Mouse (Mus musculus) limb, embryonic 12.5 days (tissue): ENCODE data around the gene Ncf2. TPM values are rescaled to one million over a fixed set of nuclear protein-coding genes. Genes with fewer than 3 reads are reported as not detected.
A peak's percentile ranks its signal among the peaks of the same experiment; 100 is the strongest.

Experiments used
- ATAC-seq: fragments of 200-750 bp; cut with Nextera tagmentation; 2 replicates; pipeline ENCODE4 v1.8.0; 2017; ENCODE audit warnings: low read depth, moderate TSS enrichment; ENCODE audit not compliant: insufficient number of reproducible peaks, insufficient read depth, low FRiP score, low TSS enrichment
- H3K27ac ChIP-seq: fragments of 300-500 bp; sonication (generic); 2 replicates; pipeline ENCODE4 v1.5.1; 2016; ENCODE audit warnings: mild to moderate bottlenecking, moderate library complexity
- H3K27me3 ChIP-seq: fragments of 300-500 bp; sonication (generic); 2 replicates; pipeline ENCODE4 v1.6.1; 2016; ENCODE audit warnings: mild to moderate bottlenecking, moderate library complexity
- H3K36me3 ChIP-seq: fragments of 300-500 bp; sonication (generic); 2 replicates; pipeline ENCODE4 v1.6.1; 2016; ENCODE audit warnings: mild to moderate bottlenecking, moderate library complexity
- H3K4me1 ChIP-seq: fragments of 300-500 bp; sonication (generic); replicated peaks from 2 replicates; pipeline ENCODE4 v1.6.1; 2016
- H3K4me2 ChIP-seq: fragments of 300-500 bp; sonication (generic); 2 replicates; pipeline ENCODE4 v1.6.1; 2016; ENCODE audit warnings: mild to moderate bottlenecking, moderate library complexity
- H3K4me3 ChIP-seq: fragments of 300-500 bp; sonication (generic); replicated peaks from 2 replicates; pipeline ENCODE4 v1.5.1; 2016; ENCODE audit warnings: mild to moderate bottlenecking
- H3K9ac ChIP-seq: fragments of 300-500 bp; sonication (generic); replicated peaks from 2 replicates; pipeline ENCODE4 v1.6.1; 2016; ENCODE audit warnings: mild to moderate bottlenecking, moderate library complexity
- H3K9me3 ChIP-seq: fragments of 300-500 bp; sonication (generic); 2 replicates; pipeline ENCODE4 v1.6.1; 2016; ENCODE audit warnings: mild to moderate bottlenecking, moderate library complexity
- WGBS: fragments of 180-500 bp; shearing (Covaris S2); methylation state at CpG from one replicate; pipeline ENCODE4 v1.1.7; 2016; 5-methylcytosine and 5-hydroxymethylcytosine counted together
- polyA plus RNA-seq: library from polyadenylated mRNA; unstranded; fragments of >200 nt; fragmentation: Nextera tagmentation; extraction: Ambion mirVana; gene quantifications from 2 replicates; pipeline ENCODE4 v1.2.1, GENCODE M21; 2016

Gene Ncf2
- polyA plus RNA-seq, 1 experiment from 2014 or later, result 1.9 TPM

DNA sequence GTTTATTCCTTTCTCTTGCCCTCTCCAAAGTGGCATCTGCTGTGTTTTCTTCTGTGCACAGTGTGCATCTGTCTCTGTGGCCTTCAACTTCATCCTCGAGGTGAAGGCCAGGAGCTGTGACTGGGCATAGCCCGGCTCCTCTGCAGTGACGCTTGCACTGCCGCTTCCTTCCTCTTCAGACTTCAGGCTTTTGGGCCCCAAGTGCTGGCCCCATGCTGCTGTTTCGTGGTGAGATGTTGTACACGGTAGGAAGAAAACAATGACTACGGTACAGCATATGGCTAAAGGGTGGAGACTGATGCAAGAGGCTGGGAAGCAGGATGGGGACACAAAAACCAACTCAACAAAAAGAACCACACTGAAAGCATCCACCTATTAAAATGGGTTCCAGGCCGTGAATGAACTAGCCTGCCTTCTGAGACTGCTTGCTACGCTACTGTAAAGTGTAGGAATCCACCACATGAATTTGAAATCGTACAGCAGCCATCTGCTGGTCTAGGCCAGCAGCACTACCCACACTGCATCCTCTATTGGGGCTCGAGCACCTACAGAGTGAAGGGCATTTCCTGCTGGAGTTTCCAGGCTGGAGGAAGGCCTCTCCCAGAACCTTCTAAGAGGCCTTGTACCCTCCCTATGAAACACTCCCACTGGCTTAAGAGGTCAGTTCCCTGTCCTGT is 38.2 kb downstream of the Ncf2 start:
- no peak for ATAC-seq
- no peaks in the 10 kb centered on the region for H3K27me3 ChIP-seq
- 88% methylated on average over 11 of the region's 11 CpGs for WGBS
- H3K9ac ChIP-seq, result no peak overlapping the region
- no peak overlapping the region for H3K4me2 ChIP-seq
- H3K36me3 ChIP-seq, result peaks cover 69% of the 10 kb centered on the region
- H3K4me1 ChIP-seq, result no peaks in the 10 kb centered on the region
- H3K9me3 ChIP-seq, result no peaks in the 10 kb centered on the region
- H3K4me3 ChIP-seq, result no peak overlapping the region
- H3K27ac ChIP-seq, result no peak overlapping the region

DNA sequence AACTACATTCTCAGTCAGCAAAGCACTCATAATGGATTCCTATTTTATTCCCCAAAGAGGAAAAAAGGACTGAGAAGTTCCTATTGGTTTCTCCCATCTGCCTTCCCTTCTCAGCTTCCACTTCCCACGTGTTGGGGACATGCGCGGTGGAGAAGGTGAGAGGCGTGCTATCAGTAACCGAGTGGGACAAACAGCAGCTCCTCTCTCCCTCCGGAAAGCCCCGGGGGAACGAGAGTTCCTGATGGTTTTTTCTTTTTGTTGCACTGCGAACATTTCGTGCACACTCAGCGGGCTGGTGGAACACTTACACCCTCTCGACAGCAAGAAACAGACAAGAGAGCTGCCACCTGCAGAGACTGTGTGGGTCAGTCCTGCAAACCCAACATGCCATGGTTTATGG is 38.8 kb downstream of the Ncf2 start:
- ATAC-seq, result no peak
- Histone ChIP-seq H3K4me3 (no peak overlapping the region), H3K9me3 (no peaks in the 10 kb centered on the region), H3K9ac (no peak overlapping the region), H3K27ac (no peak overlapping the region), H3K36me3 (peaks cover 76% of the 10 kb centered on the region), H3K4me2 (no peak overlapping the region), H3K27me3 (no peaks in the 10 kb centered on the region), H3K4me1 (no peaks in the 10 kb centered on the region)
- 95% methylated on average over 12 of the region's 12 CpGs for WGBS

GRCm38 (mm10) chr1:152840343-152840742 is 40.3 kb downstream of the Ncf2 start:
- Histone ChIP-seq H3K27ac (no peak overlapping the region), H3K9me3 (no peaks in the 10 kb centered on the region), H3K27me3 (no peaks in the 10 kb centered on the region), H3K36me3 (peaks cover 88% of the 10 kb centered on the region), H3K9ac (no peak overlapping the region), H3K4me3 (no peak overlapping the region), H3K4me2 (no peak overlapping the region), H3K4me1 (no peaks in the 10 kb centered on the region)
- WGBS, result 93% methylated on average over 3 of the region's 3 CpGs
- ATAC-seq, result no peak

DNA sequence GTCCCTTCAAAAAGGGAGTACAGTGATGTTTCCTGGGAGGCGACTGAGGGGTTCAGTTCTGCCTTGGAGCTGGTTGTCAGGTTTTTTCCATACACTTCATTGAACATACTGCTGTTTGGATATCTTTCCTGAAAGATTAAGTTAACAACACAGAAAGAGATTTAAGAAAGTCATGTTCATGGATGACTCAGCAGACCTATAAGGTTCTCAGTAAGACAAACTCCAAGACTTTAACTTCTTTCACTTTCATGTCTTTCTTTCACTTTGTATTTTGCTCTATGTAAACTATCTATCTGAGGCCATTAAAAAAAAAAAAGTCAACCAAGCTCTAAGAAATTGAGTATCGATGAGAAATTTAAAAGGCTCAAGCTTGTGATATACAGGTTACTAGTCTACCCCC is 41.1 kb downstream of the Ncf2 start:
- no peak overlapping the region for H3K9ac ChIP-seq
- H3K4me2 ChIP-seq, result no peak overlapping the region
- H3K4me1 ChIP-seq, result no peaks in the 10 kb centered on the region
- ATAC-seq, result no peak
- WGBS, result 96% methylated on average over 2 of the region's 2 CpGs
- no peaks in the 10 kb centered on the region for H3K27me3 ChIP-seq
- H3K27ac ChIP-seq, result no peak overlapping the region
- peaks cover 93% of the 10 kb centered on the region for H3K36me3 ChIP-seq
- H3K4me3 ChIP-seq, result no peak overlapping the region
- H3K9me3 ChIP-seq, result no peaks in the 10 kb centered on the region

DNA sequence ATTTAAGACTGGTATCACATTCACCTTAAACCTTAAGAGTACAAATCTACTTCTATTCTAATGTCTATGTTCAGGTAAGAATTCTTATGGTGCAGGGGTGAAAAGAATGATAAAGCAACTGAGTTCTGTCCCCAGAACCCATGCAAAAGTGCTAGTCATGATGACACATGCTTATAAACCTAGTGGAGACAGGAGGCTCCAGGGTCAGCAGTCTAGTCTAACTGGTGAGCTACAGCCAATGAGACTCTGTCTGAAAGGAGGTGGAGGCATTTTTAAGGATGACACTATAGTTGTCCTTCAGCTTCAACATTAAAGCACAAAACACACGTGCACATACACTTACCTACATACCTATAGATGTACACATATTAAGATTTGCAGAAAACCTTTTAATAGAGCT is 44.6 kb downstream of the Ncf2 start:
- H3K9me3 ChIP-seq, result no peaks in the 10 kb centered on the region
- H3K27ac ChIP-seq, result no peak overlapping the region
- H3K4me1 ChIP-seq, result no peaks in the 10 kb centered on the region
- no peak overlapping the region for H3K4me3 ChIP-seq
- ATAC-seq, result no peak
- WGBS, result 97% methylated on average over 1 of the region's 1 CpGs
- no peak overlapping the region for H3K9ac ChIP-seq
- no peak overlapping the region for H3K4me2 ChIP-seq
- no peaks in the 10 kb centered on the region for H3K27me3 ChIP-seq
- H3K36me3 ChIP-seq, result peaks cover 95% of the 10 kb centered on the region

- Histone ChIP-seq H3K27me3 (no peaks in the 10 kb centered on the region), H3K4me3 (no peak overlapping the region), H3K9me3 (no peaks in the 10 kb centered on the region), H3K4me2 (no peak overlapping the region), H3K4me1 (no peaks in the 10 kb centered on the region), H3K27ac (peak overlapping the region; percentile 41; the same call in 1 of the 2 replicates), H3K36me3 (peaks cover 91% of the 10 kb centered on the region), H3K9ac (no peak overlapping the region)
- no peak; the same call in 1 of the 2 replicates for ATAC-seq
- 70% methylated on average over 3 of the region's 3 CpGs for WGBS
Observed at GRCm38 (mm10) chr1:152845211-152845730, 45.3 kb downstream of the Ncf2 start.

GRCm38 (mm10) chr1:152846856-152847255 is 46.9 kb downstream of the Ncf2 start:
- H3K4me1 ChIP-seq, result no peaks in the 10 kb centered on the region
- ATAC-seq, result no peak
- H3K36me3 ChIP-seq, result peaks cover 88% of the 10 kb centered on the region
- H3K9me3 ChIP-seq, result no peaks in the 10 kb centered on the region
- H3K4me3 ChIP-seq, result no peak overlapping the region
- H3K4me2 ChIP-seq, result no peak overlapping the region
- no peak overlapping the region for H3K27ac ChIP-seq
- 90% methylated on average over 2 of the region's 2 CpGs for WGBS
- no peak overlapping the region for H3K9ac ChIP-seq
- H3K27me3 ChIP-seq, result no peaks in the 10 kb centered on the region

DNA sequence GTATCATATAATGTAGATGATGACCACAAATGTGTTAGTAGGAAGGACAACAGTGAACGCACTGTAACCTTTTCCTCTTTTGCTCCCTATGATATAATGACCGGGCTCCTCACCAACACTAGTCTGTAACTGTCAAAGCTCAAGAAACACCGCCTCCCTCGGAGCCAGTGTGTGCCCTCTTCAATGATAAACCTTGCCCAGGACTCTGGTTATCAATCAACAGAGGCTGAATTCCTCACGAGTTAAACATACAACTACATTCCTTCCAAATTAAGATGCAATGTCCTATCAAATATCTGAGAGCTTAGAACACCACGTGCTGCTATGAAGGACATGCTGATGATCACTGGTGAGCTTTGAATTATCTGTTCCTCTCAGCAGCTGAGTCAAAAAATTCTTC is 69.9 kb downstream of the Ncf2 start:
- 92% methylated on average over 6 of the region's 6 CpGs for WGBS
- no peak overlapping the region for H3K9ac ChIP-seq
- no peak overlapping the region for H3K4me2 ChIP-seq
- H3K27ac ChIP-seq, result no peak overlapping the region
- H3K9me3 ChIP-seq, result no peaks in the 10 kb centered on the region
- peaks cover 45% of the 10 kb centered on the region for H3K36me3 ChIP-seq
- no peak for ATAC-seq
- H3K27me3 ChIP-seq, result no peaks in the 10 kb centered on the region
- H3K4me1 ChIP-seq, result peaks cover 4% of the 10 kb centered on the region; the same call in 1 of the 2 replicates
- no peak overlapping the region for H3K4me3 ChIP-seq

GRCm38 (mm10) chr1:152871031-152871430 is 71.0 kb downstream of the Ncf2 start:
- no peak overlapping the region for H3K4me3 ChIP-seq
- H3K4me1 ChIP-seq, result peaks cover 4% of the 10 kb centered on the region; the same call in 1 of the 2 replicates
- no peak overlapping the region for H3K27ac ChIP-seq
- H3K27me3 ChIP-seq, result no peaks in the 10 kb centered on the region
- no peak overlapping the region for H3K9ac ChIP-seq
- no peak overlapping the region for H3K4me2 ChIP-seq
- ATAC-seq, result no peak
- H3K9me3 ChIP-seq, result no peaks in the 10 kb centered on the region
- 82% methylated on average over 3 of the region's 3 CpGs for WGBS
- peaks cover 35% of the 10 kb centered on the region for H3K36me3 ChIP-seq

Other genes with a start within 250 kb of the Ncf2 start
- not detected in 2 replicates for gene Apobec4, start 49.6 kb upstream of the Ncf2 start, polyA plus RNA-seq
- gene Rgl1, start 33.8 kb upstream of the Ncf2 start, polyA plus RNA-seq, result 24.5 and 25.7 TPM in 2 replicates
- 174 and 183 TPM in 2 replicates for gene Arpc5, start 33.7 kb upstream of the Ncf2 start, polyA plus RNA-seq
- 28.3 and 34.5 TPM in 2 replicates for gene Smg7, start 102.5 kb downstream of the Ncf2 start, polyA plus RNA-seq
- 0.46 and 0.69 TPM in 2 replicates for gene Nmnat2, start 154.8 kb downstream of the Ncf2 start, polyA plus RNA-seq